Mouse (Mus musculus): Measurements from ENCODE around the gene Lrp10. TPM values are rescaled to one million over a fixed set of nuclear protein-coding genes. Genes with fewer than 3 reads are reported as not detected.

Gene Lrp10
- total RNA-seq, 2 experiments from 2014 or later = 33.8 to 34.6 TPM

Other genes starting within 250 kb of the Lrp10 start
- 100 to 1,000 TPM; 123 to 132 TPM for gene Dad1, start 210.0 kb upstream of the Lrp10 start, total RNA-seq (2021)
- gene Abhd4, start 209.9 kb upstream of the Lrp10 start, total RNA-seq (2021) = 10 to 100 TPM; 54.8 to 60.0 TPM
- gene Olfr49, start 179.2 kb upstream of the Lrp10 start, total RNA-seq (2021) = not detected
- gene Oxa1l, start 103.3 kb upstream of the Lrp10 start, total RNA-seq (2021) = 10 to 100 TPM; 51.9 to 53.9 TPM
- 1 to 10 TPM; 1.5 to 2.2 TPM for gene Slc7a7, start 46.4 kb upstream of the Lrp10 start, total RNA-seq (2021)
- gene Mrpl52, start 37.2 kb upstream of the Lrp10 start, total RNA-seq (2021) = 100 to 1,000 TPM in 1 of 2 experiments, 10 to 100 TPM in 1; 94.8 to 109 TPM
- gene Mmp14, start 32.5 kb upstream of the Lrp10 start, total RNA-seq (2021) = 10 to 100 TPM; 15.0 to 15.2 TPM
- 10 to 100 TPM; 21.0 to 23.1 TPM for gene Rem2, start 12.0 kb downstream of the Lrp10 start, total RNA-seq (2021)
- 10 to 100 TPM; 51.5 to 56.7 TPM for gene Prmt5, start 53.4 kb downstream of the Lrp10 start, total RNA-seq (2021)
- 1 to 10 TPM; 2.6 to 3.4 TPM for gene Haus4, start 90.5 kb downstream of the Lrp10 start, total RNA-seq (2021)
- gene Ajuba, start 113.4 kb downstream of the Lrp10 start, total RNA-seq (2021) = under 1 TPM; 0.86 to 0.89 TPM
- 1 to 10 TPM; 5.6 TPM for gene 4931414P19Rik, start 141.9 kb downstream of the Lrp10 start, total RNA-seq (2021)
- gene Psmb5, start 153.9 kb downstream of the Lrp10 start, total RNA-seq (2021) = 100 to 1,000 TPM; 209 to 210 TPM
- under 1 TPM; 0.25 to 0.54 TPM for gene Psmb11, start 157.3 kb downstream of the Lrp10 start, total RNA-seq (2021)
- not detected for gene Gm17606, start 176.8 kb downstream of the Lrp10 start, total RNA-seq (2021)
- 10 to 100 TPM; 20.4 to 22.3 TPM for gene Cdh24, start 177.2 kb downstream of the Lrp10 start, total RNA-seq (2021)
- gene 1700123O20Rik, start 222.1 kb downstream of the Lrp10 start, total RNA-seq (2021) = 10 to 100 TPM; 23.4 to 24.4 TPM
- gene Acin1, start 222.8 kb downstream of the Lrp10 start, total RNA-seq (2021) = 100 to 1,000 TPM; 196 to 207 TPM
- not detected for gene Gm29776, start 234.7 kb downstream of the Lrp10 start, total RNA-seq (2021)
- not detected for gene Cebpe, start 248.0 kb downstream of the Lrp10 start, total RNA-seq (2021)

Measured in layer of hippocampus, adult 18-20 months (tissue).